Mouse (Mus musculus) hindbrain, embryonic 13.5 days (tissue): ENCODE measurements around the gene Zbtb43. TPM values are rescaled to one million over a fixed set of nuclear protein-coding genes. Genes with fewer than 3 reads are reported as not detected.
A peak's percentile ranks its signal among the peaks of the same experiment; 100 is the strongest.

Experiments used
- ATAC-seq: fragments of 200-750 bp; cut with Nextera tagmentation; 2 replicates; pipeline ENCODE4 v1.8.0; 2017; ENCODE audit warnings: moderate TSS enrichment; ENCODE audit not compliant: low FRiP score
- H3K27ac ChIP-seq: fragments of 300-500 bp; sonication (generic); 2 replicates; pipeline ENCODE4 v1.5.1; 2015; ENCODE audit warnings: inconsistent platforms, mild to moderate bottlenecking, moderate library complexity
- H3K27me3 ChIP-seq: fragments of 300-500 bp; sonication (generic); 2 replicates; pipeline ENCODE4 v1.6.1; 2015; ENCODE audit warnings: mild to moderate bottlenecking, inconsistent platforms
- H3K36me3 ChIP-seq: fragments of 300-500 bp; sonication (generic); 2 replicates; pipeline ENCODE4 v1.6.1; 2015; ENCODE audit warnings: mild to moderate bottlenecking, inconsistent platforms
- H3K4me1 ChIP-seq: fragments of 300-500 bp; sonication (generic); replicated peaks from 2 replicates; pipeline ENCODE4 v1.6.1; 2015; ENCODE audit warnings: inconsistent platforms
- H3K4me2 ChIP-seq: fragments of 300-500 bp; sonication (generic); 2 replicates; pipeline ENCODE4 v1.6.1; 2015; ENCODE audit warnings: inconsistent platforms, mild to moderate bottlenecking, moderate library complexity
- H3K4me3 ChIP-seq: fragments of 300-500 bp; sonication (generic); 2 replicates; pipeline ENCODE4 v1.5.1; 2015; ENCODE audit warnings: mild to moderate bottlenecking, inconsistent platforms
- H3K9ac ChIP-seq: fragments of 300-500 bp; sonication (generic); 2 replicates; pipeline ENCODE4 v1.6.1; 2015; ENCODE audit warnings: mild to moderate bottlenecking, inconsistent platforms
- H3K9me3 ChIP-seq: fragments of 300-500 bp; sonication (generic); 2 replicates; pipeline ENCODE4 v1.6.1; 2016; ENCODE audit warnings: inconsistent platforms
- WGBS: fragments of 180-500 bp; shearing (Covaris S2); methylation state at CpG from one replicate; pipeline ENCODE4 v1.1.7; 2015; 5-methylcytosine and 5-hydroxymethylcytosine counted together
- polyA plus RNA-seq: library from polyadenylated mRNA; unstranded; fragments of >200 nt; fragmentation: Nextera tagmentation; extraction: Ambion mirVana; gene quantifications from 2 replicates; pipeline ENCODE4 v1.2.1, GENCODE M21; 2015

Gene Zbtb43
- polyA plus RNA-seq, 1 experiment from 2014 or later = 28.2 TPM

GRCm38 (mm10) chr2:33437184-33437583, 31.2 kb downstream of the Zbtb43 start:
- Histone ChIP-seq H3K4me3 (no peak overlapping the region), H3K9ac (no peak overlapping the region), H3K9me3 (no peaks in the 10 kb centered on the region), H3K27me3 (0 out of 2 replicates have a peak, but pooled peaks cover 8% of the 10 kb centered on the region), H3K4me2 (no peak overlapping the region), H3K4me1 (peaks cover 45% of the 10 kb centered on the region), H3K27ac (no peak overlapping the region), H3K36me3 (no peaks in the 10 kb centered on the region)
- 52% methylated on average over 11 of the region's 11 CpGs for WGBS
- ATAC-seq = no peak

- Histone ChIP-seq H3K9me3 (no peaks in the 10 kb centered on the region), H3K36me3 (no peaks in the 10 kb centered on the region), H3K4me2 (peak overlapping the region; percentile 51), H3K9ac (peak overlapping the region; percentile 26), H3K27ac (0 out of 2 replicates have a peak overlapping the region, but pooled peaks have one; percentile 30), H3K4me3 (peak overlapping the region; percentile 29), H3K27me3 (0 out of 2 replicates have a peak, but pooled peaks cover 8% of the 10 kb centered on the region), H3K4me1 (peaks cover 48% of the 10 kb centered on the region)
- no peak for ATAC-seq
- 5% methylated on average over 16 of the region's 16 CpGs for WGBS
Measured at GRCm38 (mm10) chr2:33436035-33436580, 32.3 kb downstream of the Zbtb43 start.

GRCm38 (mm10) chr2:33435036-33435650, 33.2 kb downstream of the Zbtb43 start:
- Histone ChIP-seq H3K27ac (peak overlapping the region; percentile 30), H3K9me3 (no peaks in the 10 kb centered on the region), H3K36me3 (no peaks in the 10 kb centered on the region), H3K27me3 (0 out of 2 replicates have a peak, but pooled peaks cover 8% of the 10 kb centered on the region), H3K4me1 (peaks cover 43% of the 10 kb centered on the region), H3K9ac (no peak overlapping the region), H3K4me2 (0 out of 2 replicates have a peak overlapping the region, but pooled peaks have one; percentile 51), H3K4me3 (no peak overlapping the region)
- WGBS = 45% methylated on average over 8 of the region's 8 CpGs
- no peak for ATAC-seq

- peaks cover 49% of the 10 kb centered on the region for H3K4me1 ChIP-seq
- no peak for ATAC-seq
- 0 out of 2 replicates have a peak, but pooled peaks cover 5% of the 10 kb centered on the region for H3K36me3 ChIP-seq
- H3K27ac ChIP-seq = no peak overlapping the region
- H3K27me3 ChIP-seq = 0 out of 2 replicates have a peak, but pooled peaks cover 5% of the 10 kb centered on the region
- no peak overlapping the region for H3K4me2 ChIP-seq
- no peaks in the 10 kb centered on the region for H3K9me3 ChIP-seq
- H3K4me3 ChIP-seq = no peak overlapping the region
- no peak overlapping the region for H3K9ac ChIP-seq
- 64% methylated on average over 5 of the region's 5 CpGs for WGBS
Measured at GRCm38 (mm10) chr2:33432877-33433276, 35.5 kb downstream of the Zbtb43 start.

- Histone ChIP-seq H3K4me3 (peak within 1 kb of the TSS; percentile 99), H3K27me3 (no peaks in the 10 kb centered on the region), H3K27ac (peak within 1 kb of the TSS; percentile 72), H3K9ac (peak within 1 kb of the TSS; percentile 99), H3K9me3 (no peaks in the 10 kb centered on the region), H3K4me2 (peak within 1 kb of the TSS; percentile 94), H3K36me3 (peaks cover 19% of the 10 kb centered on the region; the same call in 1 of the 2 replicates), H3K4me1 (peaks cover 57% of the 10 kb centered on the region)
- WGBS = 1% methylated on average over 75 of the region's 102 CpGs
- peak; percentile 77 for ATAC-seq
Measured at GRCm38 (mm10) chr2:33430771-33431699, 37.3 kb downstream of the Zbtb43 start, which contains the start of gene Zbtb34. Gene Zbtb34 (minus strand): TSS chr2:33431324.

GRCm38 (mm10) chr2:33430081-33430770, 38.1 kb downstream of the Zbtb43 start:
- 8% methylated on average over 13 of the region's 13 CpGs for WGBS
- H3K27me3 ChIP-seq = no peaks in the 10 kb centered on the region
- no peaks in the 10 kb centered on the region for H3K9me3 ChIP-seq
- no peak; the same call in 1 of the 2 replicates for ATAC-seq
- H3K36me3 ChIP-seq = peaks cover 21% of the 10 kb centered on the region; the same call in 1 of the 2 replicates
- peak overlapping the region; percentile 99 for H3K4me3 ChIP-seq
- H3K4me1 ChIP-seq = peaks cover 49% of the 10 kb centered on the region
- H3K9ac ChIP-seq = peak overlapping the region; percentile 99
- H3K4me2 ChIP-seq = peak overlapping the region; percentile 94
- H3K27ac ChIP-seq = peak overlapping the region; percentile 72; the same call in 1 of the 2 replicates

- Histone ChIP-seq H3K9me3 (no peaks in the 10 kb centered on the region), H3K4me3 (peak overlapping the region; percentile 99), H3K27ac (peak overlapping the region; percentile 72), H3K4me2 (peak overlapping the region; percentile 94), H3K36me3 (peaks cover 24% of the 10 kb centered on the region; the same call in 1 of the 2 replicates), H3K9ac (peak overlapping the region; percentile 99), H3K4me1 (peaks cover 45% of the 10 kb centered on the region), H3K27me3 (no peaks in the 10 kb centered on the region)
- 41% methylated on average over 6 of the region's 6 CpGs for WGBS
- ATAC-seq = no peak
Measured at GRCm38 (mm10) chr2:33429339-33429738, 39.0 kb downstream of the Zbtb43 start.

- ATAC-seq = no peak
- Histone ChIP-seq H3K4me1 (peaks cover 43% of the 10 kb centered on the region), H3K27ac (no peak overlapping the region), H3K4me3 (no peak overlapping the region), H3K4me2 (no peak overlapping the region), H3K9me3 (no peaks in the 10 kb centered on the region), H3K27me3 (no peaks in the 10 kb centered on the region), H3K36me3 (peaks cover 37% of the 10 kb centered on the region), H3K9ac (peak overlapping the region; percentile 19; the same call in 1 of the 2 replicates)
- 55% methylated on average over 10 of the region's 10 CpGs for WGBS
Measured at GRCm38 (mm10) chr2:33426640-33427398, 41.5 kb downstream of the Zbtb43 start.

- 87% methylated on average over 4 of the region's 4 CpGs for WGBS
- Histone ChIP-seq H3K4me2 (no peak overlapping the region), H3K9ac (no peak overlapping the region), H3K4me1 (peaks cover 6% of the 10 kb centered on the region), H3K27ac (no peak overlapping the region), H3K27me3 (no peaks in the 10 kb centered on the region), H3K36me3 (peaks cover 19% of the 10 kb centered on the region), H3K9me3 (no peaks in the 10 kb centered on the region), H3K4me3 (no peak overlapping the region)
- no peak for ATAC-seq
Measured at GRCm38 (mm10) chr2:33417454-33417853, 50.9 kb downstream of the Zbtb43 start.

- no peak overlapping the region for H3K4me3 ChIP-seq
- 0 out of 2 replicates have a peak, but pooled peaks cover 8% of the 10 kb centered on the region for H3K4me1 ChIP-seq
- no peak for ATAC-seq
- peaks cover 41% of the 10 kb centered on the region for H3K36me3 ChIP-seq
- 95% methylated on average over 13 of the region's 13 CpGs for WGBS
- no peak overlapping the region for H3K4me2 ChIP-seq
- no peaks in the 10 kb centered on the region for H3K27me3 ChIP-seq
- H3K9ac ChIP-seq = no peak overlapping the region
- no peak overlapping the region for H3K27ac ChIP-seq
- H3K9me3 ChIP-seq = no peaks in the 10 kb centered on the region
Measured at GRCm38 (mm10) chr2:33414019-33414418, 54.3 kb downstream of the Zbtb43 start.

- Histone ChIP-seq H3K9me3 (no peaks in the 10 kb centered on the region), H3K9ac (no peak overlapping the region), H3K27ac (no peak overlapping the region), H3K4me3 (no peak overlapping the region), H3K4me2 (no peak overlapping the region), H3K27me3 (no peaks in the 10 kb centered on the region), H3K36me3 (peaks cover 40% of the 10 kb centered on the region), H3K4me1 (peaks cover 11% of the 10 kb centered on the region)
- no peak for ATAC-seq
- WGBS = 88% methylated on average over 14 of the region's 14 CpGs
Measured at GRCm38 (mm10) chr2:33412111-33412510, 56.2 kb downstream of the Zbtb43 start.
